Mouse (Mus musculus) CD4-positive naive resting alpha-beta T cell, adult 76 days (primary cell): ENCODE results near the gene Ino80. TPM values are rescaled to one million over a fixed set of nuclear protein-coding genes. Genes with fewer than 3 reads are reported as not detected.

ENCODE experiments used
- total RNA-seq: library from RNA; stranded (reverse); gene quantifications from one replicate; pipeline ENCODE4 v1.2.4, GENCODE M21; 2023

The Ino80 gene
- 50.6 TPM for total RNA-seq

GRCm38 (mm10) chr2:119477571-119478396 is at the start of gene Ino80:
TSS of gene Ino80 (minus strand) at chr2:119477687.

GRCm38 (mm10) chr2:119350555-119351486 is 126.7 kb downstream of the Ino80 start, which contains the start of gene Chac1:
TSS of gene Chac1 (plus strand) at chr2:119351229.

GRCm38 (mm10) chr2:119325568-119326143 is 151.8 kb downstream of the Ino80 start, which contains the start of gene Dll4:
TSS of gene Dll4 (plus strand) at chr2:119325784.

Other genes with a start within 250 kb of the Ino80 start
- gene Ppp1r14d, start 247.8 kb downstream of the Ino80 start, total RNA-seq = not detected
- not detected for gene Spint1, start 240.3 kb downstream of the Ino80 start, total RNA-seq
- gene Rhov, start 206.4 kb downstream of the Ino80 start, total RNA-seq = 0.32 TPM
- gene Vps18, start 188.9 kb downstream of the Ino80 start, total RNA-seq = 26.1 TPM
- gene Dll4, start 151.9 kb downstream of the Ino80 start, total RNA-seq = 0.38 TPM
- 0.35 TPM for gene Chac1, start 126.5 kb downstream of the Ino80 start, total RNA-seq
- gene Exd1, start 69.9 kb upstream of the Ino80 start, total RNA-seq = 0.09 TPM
- gene Chp1, start 70.0 kb upstream of the Ino80 start, total RNA-seq = 80.5 TPM
- 1.6 TPM for gene Nusap1, start 140.6 kb upstream of the Ino80 start, total RNA-seq
- gene Oip5, start 140.8 kb upstream of the Ino80 start, total RNA-seq = 0.88 TPM
- 9.4 TPM for gene Ndufaf1, start 185.1 kb upstream of the Ino80 start, total RNA-seq
- gene Rtf1, start 197.4 kb upstream of the Ino80 start, total RNA-seq = 72.6 TPM